Mouse (Mus musculus): ENCODE data around the gene Tmem221. TPM values are rescaled to one million over a fixed set of nuclear protein-coding genes. Genes with fewer than 3 reads are reported as not detected.

Tmem221 gene
- polyA plus RNA-seq, 1 experiment: not detected

GRCm38 (mm10) chr8:71542632-71543343 is 15.9 kb downstream of the Tmem221 start, which contains the start of gene Mvb12a:
Gene Mvb12a (plus strand): TSS chr8:71542922.
- TF ChIP-seq GATA1 (IDR thresholded peaks at IDR 0.05; ENCODE audit: low read length): peak; percentile 21

- no peak for TF ChIP-seq GATA1 (IDR thresholded peaks at IDR 0.05; ENCODE audit: low read length)
Observed at GRCm38 (mm10) chr8:71537028-71537867, 21.4 kb downstream of the Tmem221 start, which contains the start of gene Bst2. Gene Bst2 (minus strand): TSS chr8:71537456.

- TF ChIP-seq GATA1 (IDR thresholded peaks at IDR 0.05; ENCODE audit: low read length): no peak
Observed at GRCm38 (mm10) chr8:71535663-71536062, 23.0 kb downstream of the Tmem221 start.

- TF ChIP-seq GATA1 (IDR thresholded peaks at IDR 0.05; ENCODE audit: low read length): no peak
Observed at GRCm38 (mm10) chr8:71534263-71534810, 24.3 kb downstream of the Tmem221 start.

- TF ChIP-seq GATA1 (IDR thresholded peaks at IDR 0.05; ENCODE audit: low read length): no peak
Observed at GRCm38 (mm10) chr8:71528362-71529073, 30.2 kb downstream of the Tmem221 start.

GRCm38 (mm10) chr8:71527162-71527870 is 31.4 kb downstream of the Tmem221 start:
- no peak for TF ChIP-seq GATA1 (IDR thresholded peaks at IDR 0.05; ENCODE audit: low read length)

- TF ChIP-seq GATA1 (IDR thresholded peaks at IDR 0.05; ENCODE audit: low read length): no peak
Observed at GRCm38 (mm10) chr8:71526272-71526671, 32.4 kb downstream of the Tmem221 start.

GRCm38 (mm10) chr8:71525226-71526050 is 33.2 kb downstream of the Tmem221 start, which contains the start of gene Ccdc194:
Gene Ccdc194 (minus strand): TSS chr8:71525711.
- no peak for TF ChIP-seq GATA1 (IDR thresholded peaks at IDR 0.05; ENCODE audit: low read length)

GRCm38 (mm10) chr8:71521634-71522033 is 37.0 kb downstream of the Tmem221 start:
- no peak for TF ChIP-seq GATA1 (IDR thresholded peaks at IDR 0.05; ENCODE audit: low read length)

GRCm38 (mm10) chr8:71516786-71517185 is 41.9 kb downstream of the Tmem221 start:
- no peak for TF ChIP-seq GATA1 (IDR thresholded peaks at IDR 0.05; ENCODE audit: low read length)

- no peak for TF ChIP-seq GATA1 (IDR thresholded peaks at IDR 0.05; ENCODE audit: low read length)
Observed at GRCm38 (mm10) chr8:71515043-71515442, 43.6 kb downstream of the Tmem221 start.

GRCm38 (mm10) chr8:71513018-71513754 is 45.5 kb downstream of the Tmem221 start:
- no peak for TF ChIP-seq GATA1 (IDR thresholded peaks at IDR 0.05; ENCODE audit: low read length)

- TF ChIP-seq GATA1 (IDR thresholded peaks at IDR 0.05; ENCODE audit: low read length): no peak
Observed at GRCm38 (mm10) chr8:71511644-71512043, 47.0 kb downstream of the Tmem221 start, which contains the start of gene Plvap. Gene Plvap (minus strand): TSS chr8:71511752.
